Mouse (Mus musculus) embryonic fibroblast, embryonic 13.5 days (primary cell): ENCODE results near the gene Cd9.

Experiments
- CTCF ChIP-seq: IDR thresholded peaks from 2 replicates; pipeline ENCODE4 v1.5.1; 2011; ENCODE audit warnings: mild to moderate bottlenecking, control low read depth, low read length, moderate library complexity, borderline replicate concordance; ENCODE audit not compliant: insufficient read depth
- POLR2A ChIP-seq: IDR thresholded peaks from 2 replicates; pipeline ENCODE4 v1.6.1; 2011; ENCODE audit warnings: low read depth, mild to moderate bottlenecking, control low read depth, low read length, moderate library complexity

GRCm38 (mm10) chr6:125455806-125456520 lies 38.6 kb downstream of the Cd9 start:
- TF ChIP-seq POLR2A (no peak), CTCF (no peak)
